Mouse (Mus musculus) hindbrain, embryonic 16.5 days (tissue): Measurements from ENCODE around the gene Cacnb4. TPM values are rescaled to one million over a fixed set of nuclear protein-coding genes. Genes with fewer than 3 reads are reported as not detected.

Experiments
- ATAC-seq: fragments of 200-750 bp; cut with Nextera tagmentation; 2 replicates; pipeline ENCODE4 v1.8.0; 2017; ENCODE audit warnings: moderate TSS enrichment, moderate library complexity
- H3K27ac ChIP-seq: fragments of 300-500 bp; sonication (generic); 2 replicates; pipeline ENCODE4 v1.5.1; 2014; ENCODE audit warnings: low read depth, mild to moderate bottlenecking, control low read depth, low read length, moderate library complexity
- H3K27me3 ChIP-seq: fragments of 300-500 bp; sonication (generic); replicated peaks from 2 replicates; pipeline ENCODE4 v1.6.1; 2014; ENCODE audit warnings: low read length; ENCODE audit not compliant: control insufficient read depth, insufficient read depth
- H3K36me3 ChIP-seq: fragments of 300-500 bp; sonication (generic); 2 replicates; pipeline ENCODE4 v1.6.1; 2014; ENCODE audit warnings: mild to moderate bottlenecking, low read length, moderate library complexity, mixed read lengths; ENCODE audit not compliant: control insufficient read depth, insufficient read depth
- H3K4me1 ChIP-seq: fragments of 300-500 bp; sonication (generic); 2 replicates; pipeline ENCODE4 v1.6.1; 2014; ENCODE audit warnings: low read depth, low read length; ENCODE audit not compliant: control insufficient read depth, insufficient read depth
- H3K4me2 ChIP-seq: fragments of 300-500 bp; sonication (generic); 2 replicates; pipeline ENCODE4 v1.6.1; 2014; ENCODE audit warnings: mild to moderate bottlenecking, low read length, control low read depth, moderate library complexity
- H3K4me3 ChIP-seq: fragments of 300-500 bp; sonication (generic); 2 replicates; pipeline ENCODE4 v1.5.1; 2014; ENCODE audit warnings: mild to moderate bottlenecking, low read length, control low read depth, moderate library complexity
- H3K9ac ChIP-seq: fragments of 300-500 bp; sonication (generic); 2 replicates; pipeline ENCODE4 v1.6.1; 2014; ENCODE audit warnings: low read depth, mild to moderate bottlenecking, control low read depth, low read length, moderate library complexity
- H3K9me3 ChIP-seq: fragments of 300-500 bp; sonication (generic); 2 replicates; pipeline ENCODE4 v1.6.1; 2014; ENCODE audit warnings: mild to moderate bottlenecking, low read length, moderate library complexity; ENCODE audit not compliant: control insufficient read depth
- WGBS: fragments of 180-500 bp; shearing (Covaris S2); extraction: QIAGEN DNeasy Blood & Tissue Kit; methylation state at CpG from one replicate; pipeline ENCODE4 v1.1.7; 2014; 5-methylcytosine and 5-hydroxymethylcytosine counted together
- polyA plus RNA-seq: library from polyadenylated mRNA; unstranded; fragments of >200 nt; fragmentation: Nextera tagmentation; extraction: Ambion mirVana; gene quantifications from 2 replicates; pipeline ENCODE4 v1.2.1, GENCODE M21; 2015

The Cacnb4 gene
- polyA plus RNA-seq, 1 experiment from 2014 or later, result 13.9 TPM

- Histone ChIP-seq H3K9me3 (no peaks in the 10 kb centered on the region), H3K36me3 (no peaks in the 10 kb centered on the region), H3K27me3 (no peaks in the 10 kb centered on the region), H3K4me3 (no peak overlapping the region), H3K27ac (no peak overlapping the region), H3K4me1 (no peaks in the 10 kb centered on the region), H3K9ac (no peak overlapping the region), H3K4me2 (no peak overlapping the region)
- ATAC-seq, result no peak
- 55% methylated on average over 5 of the region's 5 CpGs for WGBS
Observed at GRCm38 (mm10) chr2:52700352-52700751, 23.7 kb upstream of the Cacnb4 start.

- H3K27me3 ChIP-seq, result no peaks in the 10 kb centered on the region
- H3K4me1 ChIP-seq, result no peaks in the 10 kb centered on the region
- no peak overlapping the region for H3K27ac ChIP-seq
- no peaks in the 10 kb centered on the region for H3K9me3 ChIP-seq
- no peaks in the 10 kb centered on the region for H3K36me3 ChIP-seq
- WGBS, result 83% methylated on average over 6 of the region's 6 CpGs
- H3K4me3 ChIP-seq, result no peak overlapping the region
- no peak for ATAC-seq
- H3K9ac ChIP-seq, result no peak overlapping the region
- no peak overlapping the region for H3K4me2 ChIP-seq
Observed at GRCm38 (mm10) chr2:52694604-52695003, 18.0 kb upstream of the Cacnb4 start.

- Histone ChIP-seq H3K4me1 (no peaks in the 10 kb centered on the region), H3K9me3 (no peaks in the 10 kb centered on the region), H3K9ac (no peak overlapping the region), H3K27me3 (no peaks in the 10 kb centered on the region), H3K27ac (no peak overlapping the region), H3K4me3 (no peak overlapping the region), H3K36me3 (no peaks in the 10 kb centered on the region), H3K4me2 (no peak overlapping the region)
- no peak for ATAC-seq
- 74% methylated on average over 4 of the region's 4 CpGs for whole genome bisulfite sequencing
Observed at GRCm38 (mm10) chr2:52691745-52692144, 15.1 kb upstream of the Cacnb4 start.

GRCm38 (mm10) chr2:52686601-52687000 lies 10.0 kb upstream of the Cacnb4 start:
- H3K4me2 ChIP-seq, result no peak overlapping the region
- no peaks in the 10 kb centered on the region for H3K36me3 ChIP-seq
- H3K4me1 ChIP-seq, result no peaks in the 10 kb centered on the region
- no peak overlapping the region for H3K9ac ChIP-seq
- no peaks in the 10 kb centered on the region for H3K27me3 ChIP-seq
- ATAC-seq, result no peak
- no peak overlapping the region for H3K4me3 ChIP-seq
- no peaks in the 10 kb centered on the region for H3K9me3 ChIP-seq
- H3K27ac ChIP-seq, result no peak overlapping the region
- WGBS, result 89% methylated on average over 6 of the region's 6 CpGs

GRCm38 (mm10) chr2:52677589-52677988 lies 958 bp upstream of the Cacnb4 start:
- Histone ChIP-seq H3K9me3 (no peaks in the 10 kb centered on the region), H3K9ac (no peak overlapping the region), H3K27me3 (no peaks in the 10 kb centered on the region), H3K4me3 (no peak overlapping the region), H3K4me2 (no peak overlapping the region), H3K4me1 (peaks cover 10% of the 10 kb centered on the region), H3K36me3 (no peaks in the 10 kb centered on the region), H3K27ac (no peak overlapping the region)
- 66% methylated on average over 4 of the region's 4 CpGs for WGBS
- ATAC-seq, result no peak

GRCm38 (mm10) chr2:52676913-52677303 lies 277 bp upstream of the Cacnb4 start:
- no peaks in the 10 kb centered on the region for H3K27me3 ChIP-seq
- H3K9ac ChIP-seq, result no peak overlapping the region; the same call in 1 of the 2 replicates

GRCm38 (mm10) chr2:52675278-52675987 lies 1.2 kb downstream of the Cacnb4 start:
- Histone ChIP-seq H3K36me3 (no peaks in the 10 kb centered on the region), H3K4me3 (peak overlapping the region; percentile 78), H3K27ac (peak overlapping the region; percentile 29; the same call in 1 of the 2 replicates), H3K27me3 (no peaks in the 10 kb centered on the region; the same call in 1 of the 2 replicates), H3K9ac (peak overlapping the region; percentile 84), H3K4me1 (peaks cover 10% of the 10 kb centered on the region), H3K4me2 (peak overlapping the region; percentile 98), H3K9me3 (no peaks in the 10 kb centered on the region)
- peak; percentile 57 for ATAC-seq
- WGBS, result 2% methylated on average over 41 of the region's 42 CpGs

More at GRCm38 (mm10) chr2:52676913-52677303, 277 bp upstream of the Cacnb4 start:
- Histone ChIP-seq H3K9me3 (no peaks in the 10 kb centered on the region), H3K4me1 (peaks cover 10% of the 10 kb centered on the region), H3K4me2 (peak overlapping the region; percentile 98), H3K27ac (no peak overlapping the region), H3K4me3 (peak overlapping the region; percentile 78), H3K36me3 (no peaks in the 10 kb centered on the region)
- 4% methylated on average over 6 of the region's 6 CpGs for WGBS
- peak; percentile 25 for ATAC-seq

- H3K27me3 ChIP-seq, result no peaks in the 10 kb centered on the region; the same call in 1 of the 2 replicates
- H3K27ac ChIP-seq, result no peak overlapping the region
- peaks cover 10% of the 10 kb centered on the region for H3K4me1 ChIP-seq
- peak overlapping the region; percentile 98 for H3K4me2 ChIP-seq
- peak overlapping the region; percentile 78 for H3K4me3 ChIP-seq
- no peak for ATAC-seq
- H3K9me3 ChIP-seq, result no peaks in the 10 kb centered on the region
- H3K9ac ChIP-seq, result no peak overlapping the region
- WGBS, result 1% methylated on average over 19 of the region's 19 CpGs
- H3K36me3 ChIP-seq, result no peaks in the 10 kb centered on the region
Observed at GRCm38 (mm10) chr2:52674886-52675277, 1.7 kb downstream of the Cacnb4 start.

- H3K9me3 ChIP-seq, result no peaks in the 10 kb centered on the region
- no peak overlapping the region for H3K4me3 ChIP-seq
- no peaks in the 10 kb centered on the region; the same call in 1 of the 2 replicates for H3K27me3 ChIP-seq
- no peaks in the 10 kb centered on the region for H3K36me3 ChIP-seq
- no peak overlapping the region for H3K9ac ChIP-seq
- ATAC-seq, result no peak
- H3K27ac ChIP-seq, result no peak overlapping the region
- H3K4me2 ChIP-seq, result no peak overlapping the region
- H3K4me1 ChIP-seq, result peaks cover 10% of the 10 kb centered on the region
- WGBS, result 82% methylated on average over 1 of the region's 1 CpGs
Observed at GRCm38 (mm10) chr2:52673172-52673571, 3.5 kb downstream of the Cacnb4 start.
